Mouse (Mus musculus) right cerebral cortex, adult 18-20 months (tissue): ENCODE measurements around the gene Mboat1.

Experiments
- DNase-seq: peaks from one replicate; pipeline ENCODE4 v3.0.0; 2022; ENCODE audit warnings: mixed read lengths

Mboat1 gene

GRCm38 (mm10) chr13:30136243-30136922, at the start of gene Mboat1:
Mboat1 (plus strand) TSS chr13:30136489.
- peak; percentile 56 for DNase-seq

GRCm38 (mm10) chr13:30093086-30093485, 43.2 kb upstream of the Mboat1 start:
- DNase-seq = no peak

- no peak for DNase-seq
These were observed 40.4 kb upstream of the Mboat1 start for GRCm38 (mm10) chr13:30095851-30096250.

- DNase-seq = no peak
These were observed 39.8 kb upstream of the Mboat1 start for GRCm38 (mm10) chr13:30096536-30096935.

GRCm38 (mm10) chr13:30109001-30109600, 27.2 kb upstream of the Mboat1 start:
- DNase-seq = no peak

GRCm38 (mm10) chr13:30115792-30116191, 20.5 kb upstream of the Mboat1 start:
- no peak for DNase-seq

- no peak for DNase-seq
These were observed 787 bp downstream of the Mboat1 start for GRCm38 (mm10) chr13:30136923-30137629.

GRCm38 (mm10) chr13:30137951-30138350, 1.7 kb downstream of the Mboat1 start:
- no peak for DNase-seq

GRCm38 (mm10) chr13:30140149-30140548, 3.9 kb downstream of the Mboat1 start:
- DNase-seq = no peak

- DNase-seq = no peak
These were observed 4.4 kb downstream of the Mboat1 start for GRCm38 (mm10) chr13:30140646-30141045.

- no peak for DNase-seq
These were observed 5.7 kb downstream of the Mboat1 start for GRCm38 (mm10) chr13:30141996-30142395.

GRCm38 (mm10) chr13:30146468-30146867, 10.2 kb downstream of the Mboat1 start:
- no peak for DNase-seq

- no peak for DNase-seq
These were observed 18.0 kb downstream of the Mboat1 start for GRCm38 (mm10) chr13:30154264-30154663.

- no peak for DNase-seq
These were observed 23.3 kb downstream of the Mboat1 start for GRCm38 (mm10) chr13:30159626-30160025.

- no peak for DNase-seq
These were observed 27.2 kb downstream of the Mboat1 start for GRCm38 (mm10) chr13:30163521-30163920.

- DNase-seq = no peak
These were observed 30.1 kb downstream of the Mboat1 start for GRCm38 (mm10) chr13:30166138-30167090.

- no peak for DNase-seq
These were observed 31.2 kb downstream of the Mboat1 start for GRCm38 (mm10) chr13:30167499-30167898.

GRCm38 (mm10) chr13:30168803-30169202, 32.5 kb downstream of the Mboat1 start:
- no peak for DNase-seq

GRCm38 (mm10) chr13:30170061-30170460, 33.8 kb downstream of the Mboat1 start:
- no peak for DNase-seq

- DNase-seq = no peak
These were observed 38.3 kb downstream of the Mboat1 start for GRCm38 (mm10) chr13:30174586-30174985.

- DNase-seq = no peak
These were observed 41.1 kb downstream of the Mboat1 start for GRCm38 (mm10) chr13:30177356-30177755.

- DNase-seq = no peak
These were observed 49.3 kb downstream of the Mboat1 start for GRCm38 (mm10) chr13:30185549-30185948.

GRCm38 (mm10) chr13:30185959-30186358, 49.7 kb downstream of the Mboat1 start:
- DNase-seq = no peak
